15 mouse cellular contexts compared by ENCODE assay signal in the genomic region with DNA sequence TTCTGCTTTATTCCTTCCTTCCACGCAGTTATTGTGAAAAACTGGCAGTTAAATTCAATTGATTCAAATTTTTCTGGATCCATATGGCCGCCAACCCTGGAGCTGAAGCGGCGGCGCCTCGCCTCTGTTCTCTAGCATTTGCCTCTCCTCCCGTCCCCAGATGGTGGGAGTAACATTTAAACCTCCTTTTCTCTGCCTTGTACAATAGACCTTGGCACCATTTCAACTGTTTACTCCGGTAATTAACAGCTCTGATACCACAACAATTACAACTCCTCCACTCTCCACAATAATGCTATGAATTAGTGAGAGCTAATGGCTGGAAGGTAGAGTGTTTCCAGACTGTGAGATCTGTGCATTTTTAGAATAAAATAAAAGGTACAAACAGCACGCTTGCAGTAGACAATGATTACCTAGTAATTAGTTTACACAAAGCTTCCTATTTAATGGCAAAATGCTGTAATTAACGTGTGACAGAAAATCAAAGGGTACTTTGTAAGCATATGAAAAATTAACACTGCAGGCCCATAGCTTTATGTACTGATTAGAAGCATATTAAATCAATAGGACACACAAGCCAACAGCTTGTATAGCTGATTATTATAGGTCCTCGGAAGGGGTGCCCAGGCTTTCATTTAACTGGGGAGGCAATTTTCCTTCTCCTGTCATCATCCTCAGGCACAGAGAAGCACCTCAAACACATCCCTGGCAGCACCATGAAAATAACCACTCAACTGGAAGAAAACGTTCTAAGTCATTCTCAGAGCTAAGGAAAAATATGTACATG.
DNase-seq lines count a peak whose midpoint lies in the region; ATAC-seq and TF ChIP-seq lines count a peak whose summit lies in the region.
"Had no signal": no experiment of that assay in that cellular context is flagged by ENCODE, and none has a peak within 500 bp of the region (broad histone marks: within the 10 kb centered on the region; RNA-seq: fewer than 3 reads in every experiment).

No protein-coding gene starts in this region.

- no peak for TF ChIP-seq CTCF in brain, embryonic 14.5 days (IDR thresholded peaks at IDR 0.05; ENCODE audit: borderline replicate concordance, extremely low read depth, insufficient read depth, insufficient read length)

- H3K4me2 ChIP-seq in hindbrain, embryonic 15.5 days = peak overlapping the region; percentile 30
- peak overlapping the region; percentile 18; the same call in 1 of the 2 replicates for H3K4me2 ChIP-seq in neural tube, embryonic 12.5 days (replicated peaks)

- no peak overlapping the region for H3K4me3 ChIP-seq in hindbrain, embryonic 15.5 days
- no peak overlapping the region for H3K4me3 ChIP-seq in neural tube, embryonic 12.5 days
- H3K4me3 ChIP-seq: erythroblast, embryonic 14.5 days had no signal

- no peaks in the 10 kb centered on the region for H3K36me3 ChIP-seq in hindbrain, embryonic 15.5 days
- no peaks in the 10 kb centered on the region for H3K36me3 ChIP-seq in neural tube, embryonic 12.5 days

- H3K9ac ChIP-seq in hindbrain, embryonic 15.5 days = no peak overlapping the region
- no peak overlapping the region for H3K9ac ChIP-seq in neural tube, embryonic 12.5 days

- peaks cover 8% of the 10 kb centered on the region; the same call in 1 of the 2 replicates for H3K27me3 ChIP-seq in hindbrain, embryonic 15.5 days
- no peaks in the 10 kb centered on the region for H3K27me3 ChIP-seq in neural tube, embryonic 12.5 days (replicated peaks)

- peak overlapping the region; percentile 58 for H3K27ac ChIP-seq in hindbrain, embryonic 15.5 days (replicated peaks)
- no peak overlapping the region; the same call in 1 of the 2 replicates for H3K27ac ChIP-seq in neural tube, embryonic 12.5 days
- H3K27ac ChIP-seq: macrophage had no signal

- no peak for TF ChIP-seq POLR2A in brain, embryonic 14.5 days (IDR thresholded peaks at IDR 0.05; ENCODE audit: borderline replicate concordance, extremely low read depth, insufficient read depth, insufficient read length, poor library complexity, severe bottlenecking)

- DNase-seq in left cerebral cortex, postnatal 4 days = peak; percentile 43
- no peak for DNase-seq in left cerebral cortex, adult 9 months (ENCODE audit: low spot score in 2 of 2)
- DNase-seq in brain, embryonic 14.5 days (ENCODE audit: low read depth) = peak; percentile 96
- no peak for DNase-seq in spleen, postnatal 36 days (ENCODE audit: low spot score in 2 of 2)
- DNase-seq: cerebellum, adult 11 months; gastrocnemius, postnatal 10 days; kidney, postnatal 36 days; thymus, adult 2 months had no signal

- H3K4me1 ChIP-seq in hindbrain, embryonic 15.5 days (replicated peaks) = peaks cover 29% of the 10 kb centered on the region
- H3K4me1 ChIP-seq in neural tube, embryonic 12.5 days = peaks cover 26% of the 10 kb centered on the region; the same call in 1 of the 2 replicates

- 0 out of 2 replicates have a peak, but pooled peaks have one; percentile 30 for ATAC-seq in hindbrain, embryonic 15.5 days (ENCODE audit: low FRiP score, low read depth)
- ATAC-seq in neural tube, embryonic 12.5 days (ENCODE audit: low FRiP score, low read depth) = 0 out of 2 replicates have a peak, but pooled peaks have one; percentile 41
- ATAC-seq in granulocyte monocyte progenitor cell, adult 5-6 weeks (replicated peaks; ENCODE audit: poor library complexity, severe bottlenecking) = no peak
- ATAC-seq: intestine, embryonic 16.5 days; Patski had no signal

- intact Hi-C loops in left cerebral cortex, postnatal 4 days (cut with DNase I) = no loop called here

- H3K9me3 ChIP-seq in hindbrain, embryonic 15.5 days = no peaks in the 10 kb centered on the region
- H3K9me3 ChIP-seq in neural tube, embryonic 12.5 days = no peaks in the 10 kb centered on the region

- WGBS in hindbrain, embryonic 15.5 days = 27% methylated on average over 12 of the region's 12 CpGs
- WGBS in neural tube, embryonic 12.5 days = 41% methylated on average over 12 of the region's 12 CpGs

Comparison
In these comparisons a context has a peak if more than half of its experiments do, and no peak if none do; other contexts are left out.
1. DNase-seq: peak in left cerebral cortex, postnatal 4 days (single experiment) and brain, embryonic 14.5 days (single experiment); none in left cerebral cortex, adult 9 months (0 of 2) and spleen, postnatal 36 days (0 of 2).